Mouse (Mus musculus) hematopoietic stem cell, adult 5-6 weeks (primary cell): ENCODE results near the gene Tfdp2. TPM values are rescaled to one million over a fixed set of nuclear protein-coding genes. Genes with fewer than 3 reads are reported as not detected.

Experiments used
- ATAC-seq, 2 experiments: fragments of 125-278 bp in 1 of 2; replicated peaks in 1 of 2; 2 replicates each; pipeline ENCODE4 v1.8.0; 2016 to 2017; ENCODE audit warnings: inconsistent platforms in 2 of 2, mild to moderate bottlenecking in 2 of 2, moderate number of reproducible peaks in 2 of 2, low read depth in 1 of 2, moderate TSS enrichment in 1 of 2; ENCODE audit not compliant: low FRiP score in 2 of 2, poor library complexity in 2 of 2, severe bottlenecking in 2 of 2, insufficient read depth in 1 of 2, low TSS enrichment in 1 of 2
- total RNA-seq: library from RNA; stranded (forward); fragments of 172-1452, 232-1000 nt; gene quantifications from 2 replicates; pipeline ENCODE4 v1.2.3, GENCODE M21; 2017

The Tfdp2 gene
- total RNA-seq, 1 experiment from 2014 or later, result 49.8 TPM

- no peak for ATAC-seq
These were observed 21.2 kb downstream of the Tfdp2 start for GRCm38 (mm10) chr9:96217299-96217698.

GRCm38 (mm10) chr9:96217799-96218198 is 21.7 kb downstream of the Tfdp2 start:
- ATAC-seq, result no peak

GRCm38 (mm10) chr9:96219114-96219669 is 23.1 kb downstream of the Tfdp2 start:
- no peak for ATAC-seq

GRCm38 (mm10) chr9:96220419-96220818 is 24.3 kb downstream of the Tfdp2 start:
- no peak for ATAC-seq

- ATAC-seq, result no peak
These were observed 27.2 kb downstream of the Tfdp2 start for GRCm38 (mm10) chr9:96223302-96223701.

GRCm38 (mm10) chr9:96228285-96228684 is 32.2 kb downstream of the Tfdp2 start:
- ATAC-seq, result no peak

- ATAC-seq, result no peak
These were observed 34.2 kb downstream of the Tfdp2 start for GRCm38 (mm10) chr9:96230271-96230670.

- ATAC-seq, result no peak
These were observed 39.4 kb downstream of the Tfdp2 start for GRCm38 (mm10) chr9:96235477-96235876.

- no peak for ATAC-seq
These were observed 41.3 kb downstream of the Tfdp2 start for GRCm38 (mm10) chr9:96237391-96237790.

GRCm38 (mm10) chr9:96238286-96238685 is 42.2 kb downstream of the Tfdp2 start:
- no peak for ATAC-seq

GRCm38 (mm10) chr9:96241134-96242097 is 45.3 kb downstream of the Tfdp2 start:
- peak; percentile 29 to 37; a peak in 3 of 4 replicates for ATAC-seq

GRCm38 (mm10) chr9:96243915-96244314 is 47.8 kb downstream of the Tfdp2 start:
- ATAC-seq, result no peak

- ATAC-seq, result no peak
These were observed 58.7 kb downstream of the Tfdp2 start for GRCm38 (mm10) chr9:96254812-96255211.

GRCm38 (mm10) chr9:96258478-96258877 is 62.4 kb downstream of the Tfdp2 start:
- peak in 1 of 2 experiments; percentile 57; a peak in 2 of 4 replicates for ATAC-seq

- peak; percentile 89 to 92 for ATAC-seq
These were observed 63.0 kb downstream of the Tfdp2 start for GRCm38 (mm10) chr9:96259017-96259512.

- peak; percentile 69 to 78 for ATAC-seq
These were observed 63.9 kb downstream of the Tfdp2 start for GRCm38 (mm10) chr9:96259753-96260520.

- no peak for ATAC-seq
These were observed 65.0 kb downstream of the Tfdp2 start for GRCm38 (mm10) chr9:96261101-96261500.

GRCm38 (mm10) chr9:96261980-96262379 is 65.9 kb downstream of the Tfdp2 start:
- ATAC-seq, result no peak
